Mouse (Mus musculus): ENCODE measurements around the gene Emc8. TPM values are rescaled to one million over a fixed set of nuclear protein-coding genes. Genes with fewer than 3 reads are reported as not detected.

Emc8 gene
- polyA plus RNA-seq, 1 experiment from 2014 or later = 315 TPM

GRCm38 (mm10) chr8:120631441-120632375 lies 36.7 kb downstream of the Emc8 start:
- 72% methylated on average over 21 of the region's 21 CpGs for WGBS
- peaks cover 20% of the 10 kb centered on the region for H3K27me3 ChIP-seq (ENCODE audit: insufficient read depth, low read length)
- H3K27ac ChIP-seq (ENCODE audit: low read depth) = no peak overlapping the region
- ATAC-seq (ENCODE audit: insufficient read depth) (no peak), DNase-seq (no peak)
- H3K4me2 ChIP-seq = no peak overlapping the region
- no peak overlapping the region for H3K4me3 ChIP-seq (ENCODE audit: low read depth, low read length)
- H3K9ac ChIP-seq = no peak overlapping the region
- no peaks in the 10 kb centered on the region for H3K36me3 ChIP-seq (ENCODE audit: insufficient read depth)
- H3K4me1 ChIP-seq (ENCODE audit: insufficient read depth) = 0 out of 2 replicates have a peak, but pooled peaks cover 5% of the 10 kb centered on the region
- TF ChIP-seq CTCF (IDR thresholded peaks at IDR 0.05; ENCODE audit: low read depth) = no peak
- H3K9me3 ChIP-seq (ENCODE audit: low read depth, low read length) = no peaks in the 10 kb centered on the region

GRCm38 (mm10) chr8:120630848-120631247 lies 37.5 kb downstream of the Emc8 start:
- no peak for ATAC-seq (ENCODE audit: insufficient read depth)
- H3K27ac ChIP-seq (ENCODE audit: low read depth) = no peak overlapping the region
- WGBS = 32% methylated on average over 6 of the region's 6 CpGs
- H3K36me3 ChIP-seq (ENCODE audit: insufficient read depth) = no peaks in the 10 kb centered on the region
- H3K4me1 ChIP-seq (ENCODE audit: insufficient read depth) = 0 out of 2 replicates have a peak, but pooled peaks cover 5% of the 10 kb centered on the region
- H3K4me3 ChIP-seq (ENCODE audit: low read depth, low read length) = no peak overlapping the region
- no peak overlapping the region for H3K9ac ChIP-seq
- no peak for DNase-seq
- no peak for TF ChIP-seq CTCF (IDR thresholded peaks at IDR 0.05; ENCODE audit: low read depth)
- no peak overlapping the region for H3K4me2 ChIP-seq
- H3K9me3 ChIP-seq (ENCODE audit: low read depth, low read length) = no peaks in the 10 kb centered on the region
- H3K27me3 ChIP-seq (ENCODE audit: insufficient read depth, low read length) = peaks cover 20% of the 10 kb centered on the region

GRCm38 (mm10) chr8:120630031-120630430 lies 38.3 kb downstream of the Emc8 start:
- Histone ChIP-seq H3K9me3 (ENCODE audit: low read depth, low read length) (no peaks in the 10 kb centered on the region), H3K4me2 (no peak overlapping the region), H3K4me3 (ENCODE audit: low read depth, low read length) (no peak overlapping the region), H3K36me3 (ENCODE audit: insufficient read depth) (no peaks in the 10 kb centered on the region), H3K4me1 (ENCODE audit: insufficient read depth) (0 out of 2 replicates have a peak, but pooled peaks cover 5% of the 10 kb centered on the region), H3K9ac (no peak overlapping the region), H3K27ac (ENCODE audit: low read depth) (peak overlapping the region; percentile 36; the same call in 1 of the 2 replicates), H3K27me3 (ENCODE audit: insufficient read depth, low read length) (peaks cover 20% of the 10 kb centered on the region)
- DNase-seq (no peak), ATAC-seq (ENCODE audit: insufficient read depth) (peak; percentile 23; the same call in 1 of the 2 replicates)
- no peak for TF ChIP-seq CTCF (IDR thresholded peaks at IDR 0.05; ENCODE audit: low read depth)
- WGBS = 25% methylated on average over 5 of the region's 5 CpGs

GRCm38 (mm10) chr8:120627298-120627697 lies 41.1 kb downstream of the Emc8 start:
- no peaks in the 10 kb centered on the region for H3K4me1 ChIP-seq (ENCODE audit: insufficient read depth)
- H3K27ac ChIP-seq (ENCODE audit: low read depth) = no peak overlapping the region
- H3K27me3 ChIP-seq (ENCODE audit: insufficient read depth, low read length) = no peaks in the 10 kb centered on the region
- ATAC-seq (ENCODE audit: insufficient read depth) = no peak
- TF ChIP-seq CTCF (IDR thresholded peaks at IDR 0.05; ENCODE audit: low read depth) = no peak
- no peak overlapping the region for H3K9ac ChIP-seq
- H3K9me3 ChIP-seq (ENCODE audit: low read depth, low read length) = no peaks in the 10 kb centered on the region
- no peaks in the 10 kb centered on the region for H3K36me3 ChIP-seq (ENCODE audit: insufficient read depth)
- no peak overlapping the region for H3K4me3 ChIP-seq (ENCODE audit: low read depth, low read length)
- WGBS = 83% methylated on average over 5 of the region's 5 CpGs
- no peak for DNase-seq
- no peak overlapping the region for H3K4me2 ChIP-seq

GRCm38 (mm10) chr8:120626461-120626860 lies 41.9 kb downstream of the Emc8 start:
- 54% methylated on average over 11 of the region's 11 CpGs for WGBS
- H3K4me1 ChIP-seq (ENCODE audit: insufficient read depth) = 0 out of 2 replicates have a peak, but pooled peaks cover 3% of the 10 kb centered on the region
- no peaks in the 10 kb centered on the region for H3K36me3 ChIP-seq (ENCODE audit: insufficient read depth)
- no peaks in the 10 kb centered on the region for H3K9me3 ChIP-seq (ENCODE audit: low read depth, low read length)
- no peak overlapping the region for H3K27ac ChIP-seq (ENCODE audit: low read depth)
- H3K27me3 ChIP-seq (ENCODE audit: insufficient read depth, low read length) = no peaks in the 10 kb centered on the region
- ATAC-seq (ENCODE audit: insufficient read depth) (no peak), DNase-seq (no peak)
- H3K4me3 ChIP-seq (ENCODE audit: low read depth, low read length) = no peak overlapping the region
- TF ChIP-seq CTCF (IDR thresholded peaks at IDR 0.05; ENCODE audit: low read depth) = no peak
- no peak overlapping the region for H3K4me2 ChIP-seq
- no peak overlapping the region for H3K9ac ChIP-seq

- ATAC-seq (ENCODE audit: insufficient read depth) = no peak
- H3K4me3 ChIP-seq (ENCODE audit: low read depth, low read length) = no peak overlapping the region
Measured at GRCm38 (mm10) chr8:120623608-120624007, 44.8 kb downstream of the Emc8 start.

GRCm38 (mm10) chr8:120622161-120622560 lies 46.2 kb downstream of the Emc8 start:
- no peak overlapping the region for H3K9ac ChIP-seq
- no peak for ATAC-seq (ENCODE audit: insufficient read depth)
- no peak overlapping the region for H3K4me3 ChIP-seq (ENCODE audit: low read depth, low read length)
- 64% methylated on average over 14 of the region's 14 CpGs for WGBS
- H3K27me3 ChIP-seq (ENCODE audit: insufficient read depth, low read length) = no peaks in the 10 kb centered on the region
- no peak overlapping the region for H3K27ac ChIP-seq (ENCODE audit: low read depth)
- H3K9me3 ChIP-seq (ENCODE audit: low read depth, low read length) = no peaks in the 10 kb centered on the region
- H3K36me3 ChIP-seq (ENCODE audit: insufficient read depth) = no peaks in the 10 kb centered on the region
- DNase-seq = no peak
- H3K4me2 ChIP-seq = no peak overlapping the region
- no peak for TF ChIP-seq CTCF (IDR thresholded peaks at IDR 0.05; ENCODE audit: low read depth)
- peaks cover 3% of the 10 kb centered on the region; the same call in 1 of the 2 replicates for H3K4me1 ChIP-seq (ENCODE audit: insufficient read depth)

More at GRCm38 (mm10) chr8:120623608-120624007, 44.8 kb downstream of the Emc8 start:
- TF ChIP-seq CTCF (IDR thresholded peaks at IDR 0.05; ENCODE audit: low read depth) = no peak
- H3K4me2 ChIP-seq = no peak overlapping the region
- H3K36me3 ChIP-seq (ENCODE audit: insufficient read depth) = no peaks in the 10 kb centered on the region
- H3K9ac ChIP-seq = no peak overlapping the region
- H3K27me3 ChIP-seq (ENCODE audit: insufficient read depth, low read length) = no peaks in the 10 kb centered on the region
- H3K27ac ChIP-seq (ENCODE audit: low read depth) = no peak overlapping the region
- no peaks in the 10 kb centered on the region for H3K9me3 ChIP-seq (ENCODE audit: low read depth, low read length)
- H3K4me1 ChIP-seq (ENCODE audit: insufficient read depth) = peaks cover 3% of the 10 kb centered on the region; the same call in 1 of the 2 replicates
- no peak for DNase-seq
- 38% methylated on average over 2 of the region's 2 CpGs for WGBS
